Mouse (Mus musculus): ENCODE data around the gene Exoc3.
A peak's percentile ranks its signal among the peaks of the same experiment; 100 is the strongest.

The Exoc3 gene

DNA sequence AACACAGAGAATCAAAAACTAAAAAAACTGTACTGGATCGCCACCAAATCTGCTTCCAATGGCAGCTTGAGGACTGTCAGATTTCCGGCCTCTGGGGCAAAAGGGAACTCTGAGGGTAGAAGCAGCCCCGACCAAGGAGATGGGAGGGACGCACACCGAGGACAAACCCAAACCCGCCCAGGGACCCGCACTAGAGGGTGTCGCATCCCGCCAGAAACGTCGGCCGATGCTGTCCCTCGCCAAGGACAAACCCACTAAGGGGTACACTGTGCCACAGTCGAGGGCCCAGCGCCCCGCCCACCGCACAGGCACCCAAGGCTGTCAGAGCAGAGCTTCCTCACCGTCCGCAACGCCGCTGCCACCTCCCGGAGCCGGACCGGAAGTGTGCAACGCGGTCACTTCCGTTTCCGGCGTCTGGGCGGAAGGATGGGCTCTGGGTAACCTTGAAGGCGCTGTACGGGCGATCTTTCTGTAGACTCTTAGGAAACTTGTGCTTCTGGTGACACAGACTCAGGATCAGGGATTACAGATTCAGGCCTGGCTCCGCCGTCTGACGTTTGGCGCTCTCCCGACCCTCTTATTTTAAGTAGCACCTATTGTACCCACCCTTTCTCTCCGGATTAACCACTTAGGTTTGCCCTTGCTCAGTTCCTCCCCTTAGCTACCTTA lies at the start of gene Exoc3:
Gene Exoc3 (minus strand): TSS at position 416 of the 669 bp plus-strand sequence.
- peak; percentile 91 for DNase-seq (ENCODE audit: low read depth)

DNA sequence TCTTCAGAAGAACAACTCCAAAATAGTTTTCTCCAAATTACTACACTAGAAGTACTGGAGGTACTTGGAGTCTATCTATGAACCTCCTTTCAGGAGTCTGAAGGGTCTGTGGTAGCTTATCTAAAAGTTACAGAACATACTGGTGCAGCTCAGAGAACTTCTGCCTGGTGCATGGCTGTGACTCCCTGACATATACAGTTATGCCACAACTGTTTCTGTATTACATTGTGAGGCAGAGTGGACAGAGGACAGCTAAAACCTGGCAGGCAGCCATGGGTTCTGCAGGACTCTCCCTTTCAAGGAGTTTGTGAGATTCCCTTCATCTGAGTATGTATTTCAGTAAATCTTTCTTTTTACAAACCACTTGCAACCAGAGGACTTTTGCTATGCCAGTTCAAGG lies 38.0 kb upstream of the Exoc3 start:
- DNase-seq (ENCODE audit: low read depth) = no peak

- DNase-seq (ENCODE audit: low read depth) = no peak
These were observed 37.3 kb upstream of the Exoc3 start for GRCm38 (mm10) chr13:74245899-74246231.

- DNase-seq (ENCODE audit: low read depth) = no peak
These were observed 36.8 kb upstream of the Exoc3 start for GRCm38 (mm10) chr13:74245214-74245898.

DNA sequence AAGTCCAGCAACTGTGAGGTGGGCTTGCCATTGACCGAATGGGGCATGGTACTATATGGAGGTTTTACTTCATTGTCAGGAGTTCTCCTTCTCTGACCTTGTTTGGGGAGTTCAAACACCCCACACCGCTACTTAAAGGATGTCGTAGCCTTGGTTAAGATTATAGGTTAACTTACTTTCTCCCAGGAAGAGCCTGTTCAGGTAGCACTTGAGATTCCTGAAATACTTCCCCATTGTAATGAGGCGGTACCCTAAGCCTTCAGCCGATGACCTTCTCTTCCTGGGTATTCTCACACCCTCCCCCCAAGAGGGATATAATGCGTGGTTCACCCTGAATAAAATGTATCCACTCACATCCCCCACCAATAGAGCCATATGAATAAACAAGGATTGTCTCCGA lies 29.0 kb upstream of the Exoc3 start:
- DNase-seq (ENCODE audit: low read depth) = no peak

GRCm38 (mm10) chr13:74220659-74221058 lies 12.1 kb upstream of the Exoc3 start:
- no peak for DNase-seq (ENCODE audit: low read depth)

DNA sequence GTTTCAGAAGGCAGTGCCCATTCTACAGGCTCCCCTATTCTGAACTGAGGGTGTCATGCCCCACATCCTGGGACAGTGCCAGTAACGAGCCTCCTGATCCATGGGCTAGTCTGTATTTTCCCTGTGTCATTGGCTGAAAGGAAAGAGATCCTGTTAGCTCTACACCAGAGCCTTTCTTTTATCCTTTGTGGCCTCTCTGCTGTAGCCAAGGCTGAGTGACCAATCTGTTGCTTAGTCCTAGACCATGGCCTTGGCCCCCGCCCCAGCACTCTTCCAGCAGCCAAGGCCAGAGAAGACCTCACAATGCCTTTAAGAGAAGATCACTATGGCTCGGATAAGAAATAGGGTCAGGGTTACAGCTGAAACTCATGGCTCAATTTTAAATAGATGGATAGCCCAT lies 9.9 kb upstream of the Exoc3 start:
- no peak for DNase-seq (ENCODE audit: low read depth)

GRCm38 (mm10) chr13:74208986-74209345 lies 434 bp upstream of the Exoc3 start:
- no peak for DNase-seq (ENCODE audit: low read depth)

DNA sequence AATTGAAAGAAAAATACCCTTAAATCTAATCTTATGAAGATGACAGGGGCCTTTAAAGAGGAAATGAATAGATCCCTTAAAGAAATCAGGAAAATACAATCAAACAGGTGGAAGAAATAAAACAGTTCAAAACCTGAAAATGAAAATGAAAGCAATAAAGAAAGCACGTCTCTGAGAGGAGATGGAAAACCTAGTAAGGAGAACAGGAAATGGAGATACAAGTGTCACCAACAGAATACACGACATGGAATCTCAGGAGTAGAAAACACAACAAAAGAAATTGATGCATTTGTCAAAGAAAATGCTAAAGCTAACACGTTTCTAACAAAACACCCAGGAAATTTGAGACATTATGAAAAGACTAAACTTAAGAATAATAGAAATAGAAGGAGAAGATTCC lies 12.1 kb downstream of the Exoc3 start:
- DNase-seq (ENCODE audit: low read depth) = no peak

DNA sequence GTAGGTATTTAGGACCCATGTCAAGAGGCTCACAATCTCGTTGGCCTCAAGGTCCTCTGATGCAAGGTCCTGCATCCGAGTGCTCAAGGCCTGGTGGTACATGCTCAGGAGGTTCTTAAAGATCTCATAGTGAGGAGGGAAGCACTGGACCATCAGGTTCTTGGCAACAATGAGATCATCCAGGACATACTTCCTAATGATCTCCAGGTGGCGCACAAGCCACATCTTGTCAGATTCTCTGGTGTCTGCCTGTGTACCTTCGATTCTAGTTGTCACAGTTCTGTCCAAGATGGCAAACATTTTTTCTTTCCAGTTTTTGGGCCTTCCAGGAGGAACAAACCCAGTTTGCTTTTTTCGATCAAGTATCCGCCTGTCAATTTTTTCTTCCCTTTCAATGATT lies 15.9 kb downstream of the Exoc3 start:
- DNase-seq (ENCODE audit: low read depth) = peak; percentile 54

GRCm38 (mm10) chr13:74183011-74183695 lies 25.4 kb downstream of the Exoc3 start:
- no peak for DNase-seq (ENCODE audit: low read depth)

GRCm38 (mm10) chr13:74172036-74172435 lies 36.5 kb downstream of the Exoc3 start:
- no peak for DNase-seq (ENCODE audit: low read depth)

- DNase-seq (ENCODE audit: low read depth) = no peak
These were observed 38.9 kb downstream of the Exoc3 start for GRCm38 (mm10) chr13:74169446-74170164.

DNA sequence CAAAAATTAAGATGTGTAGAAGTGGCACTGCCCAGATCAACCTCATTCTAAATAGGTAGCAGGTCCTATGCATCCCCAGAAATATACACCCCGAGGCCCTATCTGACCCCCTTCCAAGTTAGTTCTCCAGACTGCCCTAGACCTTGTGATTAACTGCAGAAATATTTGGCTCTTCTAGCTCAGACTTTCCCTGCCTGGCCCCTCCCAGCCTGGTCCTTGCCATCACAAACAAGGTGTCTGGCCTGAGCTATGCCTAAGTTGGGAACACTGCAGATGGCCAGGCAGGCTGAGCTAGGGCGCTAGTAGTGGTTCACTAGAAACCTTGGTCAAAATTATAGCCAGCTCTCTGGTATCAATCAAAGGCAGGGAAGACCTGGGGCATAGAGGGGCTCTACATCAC lies 41.0 kb downstream of the Exoc3 start:
- DNase-seq (ENCODE audit: low read depth) = no peak

- DNase-seq (ENCODE audit: low read depth) = no peak
These were observed 41.5 kb downstream of the Exoc3 start for GRCm38 (mm10) chr13:74167057-74167413.

DNA sequence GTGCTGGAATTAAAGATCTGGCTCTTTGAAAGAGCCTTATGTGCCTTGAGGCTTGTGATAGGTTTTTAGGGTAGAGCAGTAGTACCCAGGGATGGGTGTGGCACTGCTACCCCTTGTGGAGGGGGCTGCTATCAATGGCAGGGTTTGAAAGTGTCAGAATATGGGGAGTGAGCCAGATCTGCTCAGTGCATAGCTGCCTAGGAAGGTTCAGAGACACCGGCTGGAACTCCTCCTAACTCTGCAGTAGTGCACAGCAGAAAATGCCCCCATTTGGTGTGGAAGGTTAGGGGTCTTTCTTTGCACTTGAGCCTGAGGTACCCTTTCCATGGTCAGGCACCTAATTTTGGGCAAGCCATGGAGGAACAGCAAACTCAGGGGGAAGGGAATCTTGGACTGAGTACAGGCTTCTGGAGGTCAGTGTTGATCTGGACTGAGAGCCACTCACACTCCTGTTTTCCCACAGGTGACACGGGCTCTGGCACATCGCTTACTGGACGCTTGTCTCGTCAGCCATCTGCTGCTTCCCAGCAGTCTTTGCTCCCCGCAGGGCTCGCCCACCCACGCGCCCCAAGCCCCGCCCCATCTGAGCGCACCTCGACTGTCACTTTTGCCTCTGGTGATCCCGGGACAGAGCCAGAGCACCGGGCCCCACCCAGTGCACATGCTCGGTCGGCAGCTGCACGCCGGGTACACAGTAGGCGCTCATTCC lies 42.0 kb downstream of the Exoc3 start:
- DNase-seq (ENCODE audit: low read depth) = no peak

GRCm38 (mm10) chr13:74147327-74147726 lies 61.2 kb downstream of the Exoc3 start:
- no peak for DNase-seq (ENCODE audit: low read depth)

GRCm38 (mm10) chr13:74145983-74146622 lies 62.4 kb downstream of the Exoc3 start:
- no peak for DNase-seq (ENCODE audit: low read depth)

DNA sequence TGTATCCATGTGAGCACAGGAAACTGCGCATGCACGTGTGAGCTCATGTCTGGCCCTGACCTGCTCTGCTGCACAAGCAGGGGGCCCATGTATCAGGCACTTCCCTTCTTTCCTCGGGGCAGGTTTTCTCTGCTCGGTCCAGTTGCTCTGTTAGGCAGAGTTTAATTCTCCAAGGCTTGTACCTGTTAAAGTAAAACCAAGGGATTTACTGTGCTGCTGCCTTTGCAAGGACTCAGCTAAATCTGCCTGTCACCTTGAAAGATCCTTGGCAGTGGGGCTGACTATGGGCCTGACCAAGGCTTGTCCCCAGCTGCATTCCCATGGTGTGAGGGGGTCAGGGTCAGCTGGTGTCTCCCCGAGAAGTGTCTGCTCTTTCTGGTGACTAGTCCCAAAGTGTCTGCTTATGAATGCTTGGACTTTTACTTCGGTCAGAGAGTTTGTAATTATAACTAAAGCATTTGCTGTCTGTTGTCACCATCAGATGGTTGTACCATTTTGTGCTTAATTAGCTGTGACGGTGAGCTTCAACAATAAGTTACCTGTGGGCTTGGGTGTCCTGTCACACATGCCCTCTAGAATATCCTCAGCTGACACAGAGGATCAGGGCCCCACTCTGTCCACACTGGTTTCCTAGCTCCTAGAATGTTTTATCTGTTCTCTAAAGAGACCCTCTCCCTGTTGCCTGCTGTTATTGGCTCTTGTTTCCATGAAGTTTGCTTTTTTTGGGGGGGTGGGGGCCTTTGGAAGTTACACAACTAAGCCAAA lies 64.2 kb downstream of the Exoc3 start:
- no peak for DNase-seq (ENCODE audit: low read depth)

DNA sequence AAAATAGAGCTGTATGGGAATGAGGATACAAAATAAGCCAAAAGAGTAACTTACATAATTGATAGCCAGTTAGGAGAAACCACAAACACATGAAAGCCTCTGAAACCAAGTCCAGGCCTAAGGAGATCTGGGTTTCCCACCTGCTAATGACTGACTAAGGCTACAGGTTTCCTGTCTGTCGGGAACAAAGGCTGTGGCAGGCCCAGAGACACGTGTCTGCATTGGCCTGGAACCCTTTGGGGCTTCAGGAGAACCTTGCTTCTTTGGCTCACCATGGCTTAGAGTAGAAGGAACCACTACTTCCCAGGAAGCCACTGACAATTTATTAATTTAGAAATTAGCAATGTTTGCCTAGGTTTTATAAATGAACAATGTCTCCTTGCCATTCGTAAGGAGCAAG lies 65.2 kb downstream of the Exoc3 start:
- no peak for DNase-seq (ENCODE audit: low read depth)

GRCm38 (mm10) chr13:74140793-74141192 lies 67.7 kb downstream of the Exoc3 start:
- no peak for DNase-seq (ENCODE audit: low read depth)

Measured in 416B (cell line).